Mouse (Mus musculus) adrenal gland, adult (tissue): ENCODE data around the gene Hey2.
A peak's percentile ranks its signal among the peaks of the same experiment; 100 is the strongest.

Experiments
- DNase-seq, 2 experiments: peaks; one replicate each; pipeline ENCODE4 v3.0.0; 2022 to 2023; ENCODE audit warnings: low spot score in 1 of 2; ENCODE audit not compliant: inconsistent age in 2 of 2

Hey2 gene

DNA sequence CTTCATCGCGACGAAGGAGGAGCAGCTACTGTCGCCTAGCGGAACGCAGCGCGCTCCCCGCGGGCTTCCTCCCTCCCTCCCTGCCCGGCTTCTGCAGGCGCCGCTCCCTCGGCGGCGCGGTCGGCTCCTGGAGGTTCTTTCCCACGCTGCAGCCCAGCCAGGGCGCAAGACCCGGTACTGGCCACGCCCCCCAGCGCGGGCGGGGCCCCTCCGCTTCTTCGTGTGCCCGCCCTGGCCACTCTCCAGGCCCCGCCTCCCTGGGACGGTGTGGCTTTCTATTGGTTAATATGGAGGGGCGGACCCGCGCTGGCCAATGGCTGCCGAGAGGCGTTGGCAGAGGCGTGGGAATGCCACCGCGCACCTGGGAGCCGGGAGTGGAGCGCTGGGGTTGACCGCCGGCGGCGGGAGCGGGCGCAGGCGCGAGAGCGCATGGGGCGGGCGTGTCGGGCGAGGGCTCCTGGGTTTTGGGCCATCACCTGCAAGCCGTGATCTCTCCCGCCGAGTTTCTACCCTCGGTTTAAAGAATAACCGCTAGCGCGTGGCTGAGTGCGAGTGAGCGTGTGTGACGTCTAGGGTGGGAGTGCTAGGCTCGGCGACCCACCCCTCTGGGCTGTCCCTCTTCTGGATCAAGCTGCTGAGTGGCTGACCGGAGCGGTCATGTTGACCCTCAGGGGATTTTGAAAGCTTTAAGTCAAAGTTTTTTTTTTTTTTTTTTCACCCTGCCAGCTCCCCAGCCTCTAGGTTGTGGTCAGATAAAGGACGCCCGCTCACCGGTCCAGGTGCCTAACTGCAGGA is at the start of gene Hey2:
TSS of gene Hey2 (minus strand) at position 159 of the 795 bp plus-strand sequence.
- DNase-seq = peak; percentile 98 to 99

DNA sequence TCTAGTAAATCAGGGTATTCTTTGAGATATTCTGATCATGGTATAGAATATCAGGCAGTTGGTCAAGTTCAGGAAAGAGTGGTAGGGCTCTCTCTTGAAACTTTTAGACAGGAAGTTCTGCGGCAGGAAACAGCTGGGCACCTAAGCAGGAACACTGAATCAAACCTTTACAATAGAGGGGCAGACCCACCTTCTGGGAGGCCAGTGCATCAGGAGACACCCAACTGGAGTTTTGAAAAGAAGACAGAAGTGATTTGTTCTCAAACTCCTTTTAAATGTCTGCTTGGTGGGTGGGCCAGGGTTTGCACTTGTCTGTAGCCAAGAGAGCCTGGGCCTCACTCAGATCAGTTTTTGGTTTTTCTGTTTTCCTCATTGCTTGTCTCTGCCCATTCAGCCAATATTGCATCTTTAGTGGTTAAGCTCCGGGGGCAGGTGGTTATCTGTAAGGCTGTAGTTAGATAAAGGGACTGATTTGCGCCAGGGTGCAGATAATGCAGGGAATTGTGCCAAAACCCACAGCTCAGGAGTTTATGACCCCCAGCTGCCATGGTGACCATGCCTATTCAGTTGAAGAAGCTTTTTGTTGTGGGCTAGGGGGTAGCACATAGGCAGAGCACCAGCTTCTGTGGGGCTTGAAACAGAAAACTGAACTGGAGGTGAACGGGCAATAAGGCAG is 40.6 kb upstream of the Hey2 start:
- DNase-seq = no peak

GRCm38 (mm10) chr10:30881109-30881508 is 38.5 kb upstream of the Hey2 start:
- DNase-seq = no peak

GRCm38 (mm10) chr10:30845101-30845825 is 2.7 kb upstream of the Hey2 start:
- DNase-seq = no peak

- DNase-seq = peak; percentile 22 to 54
Measured at GRCm38 (mm10) chr10:30844191-30845010, 1.8 kb upstream of the Hey2 start.

- DNase-seq = peak; percentile 12 to 62
Measured at GRCm38 (mm10) chr10:30843438-30844190, 1.0 kb upstream of the Hey2 start.

GRCm38 (mm10) chr10:30842228-30842627 is 373 bp downstream of the Hey2 start:
- no peak for DNase-seq

- no peak for DNase-seq
Measured at GRCm38 (mm10) chr10:30840824-30841223, 1.8 kb downstream of the Hey2 start.

DNA sequence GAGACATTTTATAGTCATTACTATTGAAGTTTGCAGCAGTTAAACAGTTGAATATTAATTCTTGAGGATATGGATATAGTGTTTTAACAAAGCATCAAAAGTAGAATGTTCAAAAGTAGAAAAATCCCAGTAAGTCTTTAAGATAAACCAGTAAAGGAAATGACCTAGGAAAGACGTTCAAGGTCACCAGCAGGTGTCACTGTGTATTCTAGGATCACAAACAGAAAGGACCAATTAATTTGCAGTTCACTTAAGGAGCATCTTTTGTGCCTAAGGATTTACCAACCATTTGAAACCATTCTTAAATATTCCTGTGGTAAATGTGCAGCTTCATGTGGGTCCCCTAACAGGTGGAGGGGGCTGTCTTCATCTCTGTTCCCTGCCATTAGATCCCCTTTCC is 4.4 kb downstream of the Hey2 start:
- DNase-seq = peak in 1 of 2 experiments; percentile 51

- DNase-seq = peak in 1 of 2 experiments; percentile 82
Measured at GRCm38 (mm10) chr10:30825049-30825448, 17.6 kb downstream of the Hey2 start.

DNA sequence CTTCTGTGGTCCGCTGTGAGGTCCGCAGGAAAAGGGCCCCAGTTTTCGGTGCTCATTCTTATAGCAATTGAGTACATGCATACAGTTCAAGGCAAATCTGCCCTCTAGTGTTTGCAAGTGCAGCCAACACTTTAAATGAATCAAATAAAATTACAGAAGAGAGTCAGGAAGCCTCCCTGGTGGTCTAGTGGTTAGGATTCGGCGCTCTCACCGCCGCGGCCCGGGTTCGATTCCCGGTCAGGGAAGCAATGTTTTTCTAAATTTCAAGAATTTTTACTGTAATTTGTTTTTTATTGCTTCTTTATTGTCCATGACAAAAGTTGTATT is 31.7 kb downstream of the Hey2 start:
- peak; percentile 77 to 98 for DNase-seq

DNA sequence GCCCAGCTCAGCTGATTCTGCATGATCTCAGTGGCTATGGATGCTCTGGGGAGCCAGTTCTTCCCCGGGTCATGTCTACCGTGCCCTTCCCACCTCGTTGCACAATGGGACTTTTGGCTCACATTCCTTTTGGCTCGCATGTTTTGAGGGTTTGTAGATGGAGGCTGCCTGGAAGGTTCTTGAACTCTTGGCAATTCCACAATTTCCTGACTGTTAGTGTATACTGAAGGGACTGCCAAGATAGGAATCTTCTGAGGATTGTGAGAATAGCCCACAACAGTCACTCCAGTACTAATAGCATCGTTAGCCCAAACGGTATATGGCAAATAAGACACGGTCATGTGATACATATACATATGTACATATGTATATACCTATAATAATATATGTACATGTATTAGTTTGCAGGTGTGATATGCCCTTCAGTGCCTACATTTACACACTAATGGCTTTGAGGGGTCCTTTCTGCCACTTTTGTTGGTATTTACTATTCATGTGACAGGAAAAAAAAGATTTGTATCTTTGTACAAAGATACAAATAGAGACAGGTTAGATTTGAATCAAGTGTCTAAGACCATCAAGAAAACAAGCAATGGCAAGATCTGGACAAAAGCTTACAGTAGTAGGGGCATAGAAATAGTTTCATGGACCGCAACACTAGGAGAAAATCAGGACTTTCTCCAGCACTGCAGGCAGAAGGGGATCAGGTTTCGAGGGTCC is 32.2 kb downstream of the Hey2 start:
- peak; percentile 13 to 76 for DNase-seq

- no peak for DNase-seq
Measured at GRCm38 (mm10) chr10:30803587-30804253, 38.9 kb downstream of the Hey2 start.

- peak; percentile 90 to 96 for DNase-seq
Measured at GRCm38 (mm10) chr10:30802681-30803586, 39.7 kb downstream of the Hey2 start, which contains the start of gene Ncoa7. Gene Ncoa7 (minus strand): TSS chr10:30803326.

GRCm38 (mm10) chr10:30802033-30802432 is 40.6 kb downstream of the Hey2 start:
- DNase-seq = peak in 1 of 2 experiments; percentile 64

DNA sequence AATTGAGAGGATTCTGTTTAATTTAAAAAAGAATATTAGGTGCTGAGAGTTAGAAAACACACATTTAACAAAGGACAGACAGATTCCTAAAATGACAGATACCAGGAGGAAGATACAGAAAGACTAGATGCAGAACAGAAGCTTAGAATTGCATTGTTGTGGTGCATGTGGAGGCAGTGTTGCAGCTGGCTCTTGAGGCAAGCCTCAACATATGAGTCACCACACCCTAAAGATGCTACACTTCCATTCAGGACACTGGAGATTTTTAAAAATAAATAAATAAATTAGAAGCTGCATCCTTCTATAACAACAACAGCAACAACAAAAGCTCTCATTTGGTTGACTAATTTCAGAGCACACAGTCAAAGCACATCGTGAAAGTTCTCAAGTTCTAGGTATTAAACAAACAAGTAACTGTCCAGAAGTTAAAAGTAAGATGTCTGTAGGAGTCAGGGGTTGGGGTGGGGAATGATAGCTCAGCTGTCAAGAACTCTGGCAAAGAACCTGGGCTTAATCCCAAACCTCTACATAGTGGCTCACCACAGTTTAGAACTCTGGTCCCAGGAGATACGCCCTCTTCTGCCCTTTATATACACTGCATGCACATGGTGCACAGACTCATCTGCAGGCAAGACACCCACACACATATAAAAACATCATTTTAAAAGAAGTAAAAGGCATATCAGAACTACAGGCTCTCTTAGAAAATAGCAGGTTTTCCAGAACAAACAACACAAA is 42.7 kb downstream of the Hey2 start:
- DNase-seq = no peak
